Mouse (Mus musculus) heart, embryonic 14.5 days (tissue): Measurements from ENCODE around the gene Gja5. TPM values are rescaled to one million over a fixed set of nuclear protein-coding genes. Genes with fewer than 3 reads are reported as not detected.

Source experiments
- ATAC-seq: fragments of 200-750 bp; cut with Nextera tagmentation; 2 replicates; pipeline ENCODE4 v1.8.0; 2017; ENCODE audit warnings: low read depth, moderate TSS enrichment; ENCODE audit not compliant: insufficient number of reproducible peaks, insufficient read depth, low FRiP score
- H3K27ac ChIP-seq, 2 experiments: fragments of 200-500 bp in 1 of 2; fragments of 300-500 bp in 1 of 2; sonication (generic) in 1 of 2; replicated peaks in 1 of 2; 2 replicates each; pipeline ENCODE4 v1.5.1; 2012 to 2014; ENCODE audit warnings: low read depth in 2 of 2, low read length in 2 of 2, control low read depth in 1 of 2, mild to moderate bottlenecking in 1 of 2, mixed read lengths in 1 of 2; ENCODE audit not compliant: control insufficient read depth in 1 of 2, insufficient read depth in 1 of 2
- H3K27me3 ChIP-seq: fragments of 300-500 bp; sonication (generic); 2 replicates; pipeline ENCODE4 v1.6.1; 2014; ENCODE audit warnings: mild to moderate bottlenecking, low read length, control low read depth; ENCODE audit not compliant: control insufficient read depth, insufficient read depth
- H3K36me3 ChIP-seq: fragments of 300-500 bp; sonication (generic); 2 replicates; pipeline ENCODE4 v1.6.1; 2014; ENCODE audit warnings: mild to moderate bottlenecking, control low read depth, low read length, mixed read lengths; ENCODE audit not compliant: control insufficient read depth, insufficient read depth
- H3K4me1 ChIP-seq, 2 experiments: fragments of 200-500 bp in 1 of 2; fragments of 300-500 bp in 1 of 2; sonication (generic) in 1 of 2; 2 replicates each; pipeline ENCODE4 v1.6.1; 2012 to 2014; ENCODE audit warnings: low read length in 2 of 2, control low read depth in 1 of 2, mixed read lengths in 1 of 2; ENCODE audit not compliant: control insufficient read depth in 2 of 2, insufficient read depth in 2 of 2
- H3K4me2 ChIP-seq: fragments of 300-500 bp; sonication (generic); 2 replicates; pipeline ENCODE4 v1.6.1; 2014; ENCODE audit warnings: mild to moderate bottlenecking, low read length
- H3K4me3 ChIP-seq, 2 experiments: fragments of 200-500 bp in 1 of 2; fragments of 300-500 bp in 1 of 2; sonication (generic) in 1 of 2; 2 replicates each; pipeline ENCODE4 v1.5.1; 2012 to 2014; ENCODE audit warnings: low read length in 2 of 2, mild to moderate bottlenecking in 2 of 2, control low read depth in 1 of 2, low read depth in 1 of 2, moderate library complexity in 1 of 2; ENCODE audit not compliant: control insufficient read depth in 1 of 2, insufficient read depth in 1 of 2
- H3K9ac ChIP-seq: fragments of 300-500 bp; sonication (generic); 2 replicates; pipeline ENCODE4 v1.6.1; 2014; ENCODE audit warnings: mild to moderate bottlenecking, low read length
- H3K9me3 ChIP-seq: fragments of 300-500 bp; sonication (generic); 2 replicates; pipeline ENCODE4 v1.6.1; 2016; ENCODE audit warnings: low read length, control low read depth; ENCODE audit not compliant: control insufficient read depth
- WGBS: fragments of 180-500 bp; shearing (Covaris S2); extraction: QIAGEN DNeasy Blood & Tissue Kit; methylation state at CpG from one replicate; pipeline ENCODE4 v1.1.7; 2014; 5-methylcytosine and 5-hydroxymethylcytosine counted together
- polyA plus RNA-seq: library from polyadenylated mRNA; unstranded; fragments of >200 nt; fragmentation: Nextera tagmentation; extraction: Ambion mirVana; gene quantifications from 2 replicates; pipeline ENCODE4 v1.2.1, GENCODE M21; 2014

The Gja5 gene
- polyA plus RNA-seq, 1 experiment from 2014 or later, result 43.4 TPM

DNA sequence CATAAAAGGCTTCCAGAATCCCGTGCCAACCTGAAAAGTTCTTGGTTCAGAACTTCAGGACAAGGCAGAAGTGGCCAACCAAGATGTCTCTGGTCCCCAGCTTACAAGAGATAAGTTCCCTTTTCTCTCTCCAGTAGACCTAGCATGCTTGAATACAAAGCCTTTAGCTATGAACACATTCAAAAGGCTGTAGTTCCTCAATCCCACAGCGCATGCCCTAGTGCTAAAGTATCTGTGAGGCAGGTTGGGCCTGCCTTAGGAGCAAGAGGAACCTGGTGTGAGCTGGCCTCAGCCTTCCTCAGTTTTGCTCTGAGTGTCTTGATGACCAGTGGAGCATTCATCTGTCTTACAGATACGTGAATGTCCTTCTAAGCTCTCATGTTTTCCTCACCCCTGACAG, 131.1 kb downstream of the Gja5 start:
- Histone ChIP-seq H3K4me1 (peaks cover 35 to 50% of the 10 kb centered on the region in 2 experiments), H3K4me3 (no peak overlapping the region), H3K4me2 (peak overlapping the region; percentile 31; the same call in 1 of the 2 replicates)

GRCm38 (mm10) chr3:97037119-97037518, 132.6 kb downstream of the Gja5 start:
- ATAC-seq, result no peak
- Histone ChIP-seq H3K4me3 (no peak overlapping the region), H3K4me2 (peak overlapping the region; percentile 31), H3K9ac (0 out of 2 replicates have a peak overlapping the region, but pooled peaks have one; percentile 27), H3K36me3 (peaks cover 10% of the 10 kb centered on the region; the same call in 1 of the 2 replicates), H3K27me3 (peaks cover 6% of the 10 kb centered on the region; the same call in 1 of the 2 replicates), H3K9me3 (no peaks in the 10 kb centered on the region), H3K4me1 (peaks cover 33 to 44% of the 10 kb centered on the region in 2 experiments), H3K27ac (peak overlapping the region; percentile 29 to 83; a peak in 2 of 4 replicates)
- 39% methylated on average over 6 of the region's 6 CpGs for WGBS

More for the DNA sequence above, 131.1 kb downstream of the Gja5 start:
- Histone ChIP-seq H3K27me3 (peaks cover 11% of the 10 kb centered on the region; the same call in 1 of the 2 replicates), H3K9me3 (no peaks in the 10 kb centered on the region), H3K27ac (peak overlapping the region; percentile 41 to 83), H3K36me3 (0 out of 2 replicates have a peak, but pooled peaks cover 2% of the 10 kb centered on the region), H3K9ac (no peak overlapping the region)
- no peak for ATAC-seq
- WGBS, result 82% methylated on average over 3 of the region's 3 CpGs

DNA sequence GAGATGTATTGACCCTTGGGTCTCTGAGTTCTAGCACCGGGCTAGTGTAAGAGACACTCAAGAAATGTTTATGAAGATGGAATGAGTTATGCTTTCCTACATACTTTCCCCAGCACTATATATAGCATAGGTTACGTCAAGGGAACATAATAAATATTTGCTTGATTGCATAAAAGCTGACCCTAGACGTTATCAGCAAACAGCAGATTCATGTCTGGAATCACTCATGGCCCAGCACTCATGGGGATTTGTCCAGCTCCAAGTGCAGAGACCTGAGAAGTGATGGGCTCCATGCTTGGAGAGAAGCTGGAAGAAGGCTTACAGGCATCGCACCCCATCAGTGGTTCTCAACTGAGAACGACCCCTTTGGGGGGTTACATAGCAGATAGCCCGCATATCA, 135.2 kb downstream of the Gja5 start:
- 31% methylated on average over 6 of the region's 6 CpGs for WGBS
- H3K4me3 ChIP-seq, result no peak overlapping the region
- no peak overlapping the region for H3K4me2 ChIP-seq
- H3K4me1 ChIP-seq, result peaks cover 31 to 47% of the 10 kb centered on the region in 2 experiments
- no peaks in the 10 kb centered on the region for H3K9me3 ChIP-seq
- peaks cover 13% of the 10 kb centered on the region; the same call in 1 of the 2 replicates for H3K36me3 ChIP-seq
- no peaks in the 10 kb centered on the region; the same call in 1 of the 2 replicates for H3K27me3 ChIP-seq
- H3K27ac ChIP-seq, result peak overlapping the region; percentile 34 to 63; a peak in 3 of 4 replicates
- no peak overlapping the region for H3K9ac ChIP-seq
- ATAC-seq, result no peak

DNA sequence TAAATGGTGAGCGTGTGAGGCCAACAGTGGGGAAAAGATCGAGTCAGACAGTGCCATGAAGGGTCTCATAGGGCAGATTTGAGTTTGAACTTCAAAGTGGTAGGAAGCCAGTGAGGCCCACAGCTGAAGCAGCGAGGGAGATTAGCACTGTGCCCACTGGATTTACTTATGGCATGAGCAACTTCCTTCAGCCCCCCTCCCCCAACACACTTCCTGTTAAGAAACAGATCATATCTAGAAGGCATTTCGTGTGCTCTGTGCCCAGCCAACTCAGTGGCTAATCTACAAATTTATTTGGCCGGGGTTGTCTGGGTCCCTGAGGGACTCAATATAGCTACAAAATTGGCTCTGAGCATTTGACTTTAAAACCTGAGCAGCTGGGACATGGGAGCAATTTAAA, 139.7 kb downstream of the Gja5 start:
- 0 out of 2 replicates have a peak, but pooled peaks cover 3% of the 10 kb centered on the region for H3K9me3 ChIP-seq
- H3K27me3 ChIP-seq, result no peaks in the 10 kb centered on the region
- no peak overlapping the region for H3K9ac ChIP-seq
- H3K36me3 ChIP-seq, result peaks cover 42% of the 10 kb centered on the region
- H3K4me2 ChIP-seq, result no peak overlapping the region
- no peak overlapping the region for H3K27ac ChIP-seq
- no peak overlapping the region for H3K4me3 ChIP-seq
- no peak for ATAC-seq
- WGBS, result 47% methylated on average over 5 of the region's 5 CpGs
- H3K4me1 ChIP-seq, result peaks cover 15 to 26% of the 10 kb centered on the region in 2 experiments

DNA sequence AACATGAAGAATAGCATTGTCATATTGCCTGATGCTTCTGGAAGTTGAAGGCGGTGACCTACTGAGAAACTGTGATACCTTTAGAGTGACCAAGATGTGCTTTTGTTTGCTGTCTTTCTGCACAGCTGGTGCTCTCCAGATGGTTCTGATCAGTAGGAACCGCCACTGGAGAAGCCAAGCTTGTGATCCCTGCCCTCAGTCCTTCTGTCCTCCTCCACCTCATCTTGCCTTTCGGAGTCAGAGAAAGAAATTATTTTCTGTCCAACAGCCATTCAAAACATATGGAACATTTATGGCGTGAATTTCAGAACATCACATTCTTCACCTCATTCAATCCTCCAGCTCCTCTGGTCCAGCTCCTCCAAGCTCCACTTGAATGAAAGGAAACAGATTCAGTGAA, 143.3 kb downstream of the Gja5 start:
- Histone ChIP-seq H3K27ac (no peak overlapping the region), H3K4me3 (no peak overlapping the region), H3K27me3 (no peaks in the 10 kb centered on the region), H3K36me3 (peaks cover 35% of the 10 kb centered on the region), H3K9me3 (0 out of 2 replicates have a peak, but pooled peaks cover 3% of the 10 kb centered on the region), H3K4me2 (no peak overlapping the region), H3K9ac (no peak overlapping the region), H3K4me1 (peaks cover 26 to 32% of the 10 kb centered on the region in 2 experiments)
- 88% methylated on average over 4 of the region's 4 CpGs for WGBS
- no peak for ATAC-seq

DNA sequence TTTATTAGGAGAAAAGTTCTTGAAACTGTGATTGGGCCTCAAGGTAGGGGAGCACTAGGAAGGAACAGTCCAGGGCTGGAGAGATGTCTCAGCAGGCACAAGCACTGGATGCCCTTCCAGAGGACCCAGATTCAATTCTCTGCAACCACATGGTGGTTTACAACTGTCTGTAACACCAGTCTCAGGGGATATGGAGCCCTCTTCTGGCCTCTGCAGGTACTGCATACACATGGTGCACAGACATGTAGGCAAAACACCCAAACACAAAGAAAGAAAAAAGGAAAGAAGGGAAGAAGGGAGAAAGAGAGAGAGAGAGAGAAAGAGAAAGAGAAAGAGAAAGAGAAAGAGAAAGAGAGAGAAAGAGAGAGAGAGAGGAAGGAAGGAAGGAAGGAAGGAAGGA, 143.9 kb downstream of the Gja5 start:
- H3K27me3 ChIP-seq, result no peaks in the 10 kb centered on the region
- H3K9ac ChIP-seq, result no peak overlapping the region
- 0 out of 2 replicates have a peak, but pooled peaks cover 3% of the 10 kb centered on the region for H3K9me3 ChIP-seq
- H3K27ac ChIP-seq, result no peak overlapping the region
- H3K4me3 ChIP-seq, result no peak overlapping the region
- no peak overlapping the region for H3K4me2 ChIP-seq
- H3K4me1 ChIP-seq, result peaks cover 26 to 32% of the 10 kb centered on the region in 2 experiments
- no peak for ATAC-seq
- peaks cover 35% of the 10 kb centered on the region for H3K36me3 ChIP-seq

- H3K9me3 ChIP-seq, result 0 out of 2 replicates have a peak, but pooled peaks cover 3% of the 10 kb centered on the region
- H3K4me2 ChIP-seq, result peak overlapping the region; percentile 19
- ATAC-seq, result peak; percentile 36
- H3K4me1 ChIP-seq, result peaks cover 19 to 21% of the 10 kb centered on the region in 2 experiments
- no peak overlapping the region; the same call in 1 of the 2 replicates for H3K9ac ChIP-seq
- H3K27me3 ChIP-seq, result no peaks in the 10 kb centered on the region
- H3K4me3 ChIP-seq, result no peak overlapping the region
- peaks cover 22% of the 10 kb centered on the region for H3K36me3 ChIP-seq
- H3K27ac ChIP-seq, result peak overlapping the region; percentile 4 to 53
- WGBS, result 24% methylated on average over 13 of the region's 13 CpGs
Observed at GRCm38 (mm10) chr3:97051264-97051744, 146.8 kb downstream of the Gja5 start.
